Mouse (Mus musculus) kidney, adult 2 months (tissue): ENCODE measurements around the gene Gm11032. TPM values are rescaled to one million over a fixed set of nuclear protein-coding genes. Genes with fewer than 3 reads are reported as not detected.

Source experiments
- DNase-seq: peaks from one replicate; pipeline ENCODE4 v3.0.0; 2021
- H3K27ac ChIP-seq: fragments of 200-500 bp; 2 replicates; pipeline ENCODE4 v1.5.1; 2012; ENCODE audit warnings: low read depth, low read length, control low read depth, inconsistent platforms; ENCODE audit not compliant: insufficient read depth
- H3K27me3 ChIP-seq: fragments of 200-500 bp; replicated peaks from 2 replicates; pipeline ENCODE4 v1.6.1; 2012; ENCODE audit warnings: mild to moderate bottlenecking, moderate library complexity, low read length, inconsistent platforms; ENCODE audit not compliant: control insufficient read depth, insufficient read depth
- H3K36me3 ChIP-seq: fragments of 200-500 bp; 2 replicates; pipeline ENCODE4 v1.6.1; 2012; ENCODE audit warnings: mild to moderate bottlenecking, moderate library complexity, low read length, inconsistent platforms; ENCODE audit not compliant: control insufficient read depth, insufficient read depth
- H3K4me1 ChIP-seq: fragments of 200-500 bp; 2 replicates; pipeline ENCODE4 v1.6.1; 2011; ENCODE audit warnings: low read length; ENCODE audit not compliant: control insufficient read depth, insufficient read depth
- H3K4me3 ChIP-seq: fragments of 200-500 bp; 2 replicates; pipeline ENCODE4 v1.5.1; 2011; ENCODE audit warnings: mild to moderate bottlenecking, low read depth, low read length, control low read depth; ENCODE audit not compliant: insufficient read depth
- CTCF ChIP-seq: fragments of 200-500 bp; conservative IDR thresholded peaks from 2 replicates; pipeline ENCODE4 v1.5.1; 2011; ENCODE audit warnings: low read depth, mild to moderate bottlenecking, control low read depth, low read length, moderate library complexity, mixed read lengths; ENCODE audit not compliant: insufficient read depth, insufficient read length
- POLR2A ChIP-seq: fragments of 200-500 bp; IDR thresholded peaks from one replicate; pipeline ENCODE4 v1.6.1; 2011; ENCODE audit warnings: low read depth, low read length, control low read depth
- WGBS: fragments of 180-500 bp; shearing (Covaris S2); methylation state at CpG from one replicate; pipeline ENCODE4 v1.1.7; 2018; 5-methylcytosine and 5-hydroxymethylcytosine counted together
- polyA plus RNA-seq: library from polyadenylated mRNA; depleted of rRNA; stranded (reverse); fragments of >200 nt; gene quantifications from 2 replicates; pipeline ENCODE4 v1.2.3, GENCODE M21; 2012

The Gm11032 gene
- polyA plus RNA-seq, 1 experiment, result not detected

DNA sequence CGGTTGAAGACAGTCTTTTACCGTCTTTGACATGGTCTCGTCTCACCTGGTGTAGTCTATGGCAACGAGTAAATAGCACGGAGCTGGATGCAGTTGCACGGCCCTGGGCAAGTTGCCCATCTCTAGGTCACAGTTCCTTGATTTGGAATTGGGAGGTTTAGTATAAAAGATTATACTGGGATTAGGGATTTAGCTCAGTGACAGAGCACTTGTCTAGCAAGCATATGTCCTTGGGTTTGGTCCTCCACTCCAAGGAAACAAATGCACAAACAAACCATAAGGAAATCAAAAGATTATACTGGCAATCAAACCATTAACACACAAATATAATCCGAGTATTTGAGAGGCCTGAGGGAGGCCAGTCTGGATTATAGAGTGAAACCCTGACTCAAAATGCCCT, 7.8 kb downstream of the Gm11032 start:
- no peaks in the 10 kb centered on the region for H3K27me3 ChIP-seq

DNA sequence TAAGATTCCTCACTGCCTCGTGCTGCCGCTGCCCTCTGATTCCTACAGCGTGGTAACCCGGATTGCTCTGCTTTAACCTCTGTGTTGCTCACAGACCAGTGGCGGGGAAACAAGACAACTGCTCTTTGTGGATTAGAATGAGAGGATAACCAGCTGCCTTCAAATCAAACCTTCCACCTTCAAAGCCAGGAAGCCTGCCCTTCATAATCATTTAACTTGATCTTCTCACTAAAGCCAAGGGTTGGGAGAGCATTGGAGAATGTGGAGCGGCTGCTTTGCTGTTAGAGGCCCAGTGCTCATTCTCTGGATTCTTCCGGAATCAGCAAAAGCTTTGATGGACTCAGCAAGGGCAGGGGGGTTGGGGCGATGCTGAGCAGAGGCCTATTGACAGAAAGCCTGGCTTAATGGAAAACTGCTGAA, 10.0 kb downstream of the Gm11032 start:
- Histone ChIP-seq H3K27ac (peak overlapping the region; percentile 13; the same call in 1 of the 2 replicates), H3K4me1 (peaks cover 13% of the 10 kb centered on the region), H3K36me3 (no peaks in the 10 kb centered on the region), H3K4me3 (no peak overlapping the region), H3K27me3 (no peaks in the 10 kb centered on the region)
- DNase-seq, result peak; percentile 65
- no peak for TF ChIP-seq CTCF
- no peak for TF ChIP-seq POLR2A
- WGBS, result 32% methylated on average over 8 of the region's 8 CpGs

More for the DNA sequence above, 7.8 kb downstream of the Gm11032 start:
- no peaks in the 10 kb centered on the region for H3K36me3 ChIP-seq
- WGBS, result 58% methylated on average over 7 of the region's 7 CpGs
- no peak for DNase-seq
- no peak overlapping the region for H3K4me3 ChIP-seq
- no peak for TF ChIP-seq POLR2A
- TF ChIP-seq CTCF, result no peak
- peaks cover 13% of the 10 kb centered on the region for H3K4me1 ChIP-seq
- H3K27ac ChIP-seq, result no peak overlapping the region

DNA sequence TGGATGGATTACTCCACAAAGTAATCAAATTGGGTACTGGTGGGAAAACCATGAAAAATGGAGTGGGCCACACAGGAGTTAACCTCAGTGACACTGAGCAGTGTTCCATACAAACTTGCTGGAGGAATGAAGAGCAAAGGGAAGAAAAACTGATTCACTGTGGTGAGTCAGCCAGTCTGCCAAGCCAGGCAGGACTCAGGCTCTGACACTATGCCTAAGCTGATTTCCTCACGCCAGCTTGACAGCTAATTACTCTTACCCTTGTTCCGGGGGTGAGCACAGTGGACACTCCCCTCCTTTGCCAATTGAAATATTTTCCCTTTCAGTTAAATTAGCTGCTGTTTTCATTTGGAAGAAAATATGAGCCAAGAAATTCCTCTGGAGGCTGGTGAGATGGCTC, 13.6 kb downstream of the Gm11032 start:
- TF ChIP-seq POLR2A, result no peak
- no peak for TF ChIP-seq CTCF
- WGBS, result 52% methylated on average over 2 of the region's 2 CpGs
- Histone ChIP-seq H3K27me3 (no peaks in the 10 kb centered on the region), H3K27ac (no peak overlapping the region), H3K4me3 (no peak overlapping the region), H3K4me1 (peaks cover 18% of the 10 kb centered on the region), H3K36me3 (no peaks in the 10 kb centered on the region)
- no peak for DNase-seq

GRCm38 (mm10) chr11:4634395-4634794, 14.5 kb downstream of the Gm11032 start:
- H3K27ac ChIP-seq, result no peak overlapping the region
- H3K36me3 ChIP-seq, result no peaks in the 10 kb centered on the region
- DNase-seq, result no peak
- no peak overlapping the region for H3K4me3 ChIP-seq
- H3K4me1 ChIP-seq, result peaks cover 20% of the 10 kb centered on the region
- H3K27me3 ChIP-seq, result no peaks in the 10 kb centered on the region
- TF ChIP-seq POLR2A (no peak), CTCF (no peak)
- WGBS, result 59% methylated on average over 5 of the region's 5 CpGs

GRCm38 (mm10) chr11:4636782-4637342, 17.0 kb downstream of the Gm11032 start:
- Histone ChIP-seq H3K36me3 (no peaks in the 10 kb centered on the region), H3K4me1 (peaks cover 7% of the 10 kb centered on the region; the same call in 1 of the 2 replicates), H3K4me3 (no peak overlapping the region), H3K27me3 (no peaks in the 10 kb centered on the region), H3K27ac (peak overlapping the region; percentile 88)
- TF ChIP-seq CTCF, result no peak
- TF ChIP-seq POLR2A, result no peak
- WGBS, result 42% methylated on average over 5 of the region's 5 CpGs
- no peak for DNase-seq

DNA sequence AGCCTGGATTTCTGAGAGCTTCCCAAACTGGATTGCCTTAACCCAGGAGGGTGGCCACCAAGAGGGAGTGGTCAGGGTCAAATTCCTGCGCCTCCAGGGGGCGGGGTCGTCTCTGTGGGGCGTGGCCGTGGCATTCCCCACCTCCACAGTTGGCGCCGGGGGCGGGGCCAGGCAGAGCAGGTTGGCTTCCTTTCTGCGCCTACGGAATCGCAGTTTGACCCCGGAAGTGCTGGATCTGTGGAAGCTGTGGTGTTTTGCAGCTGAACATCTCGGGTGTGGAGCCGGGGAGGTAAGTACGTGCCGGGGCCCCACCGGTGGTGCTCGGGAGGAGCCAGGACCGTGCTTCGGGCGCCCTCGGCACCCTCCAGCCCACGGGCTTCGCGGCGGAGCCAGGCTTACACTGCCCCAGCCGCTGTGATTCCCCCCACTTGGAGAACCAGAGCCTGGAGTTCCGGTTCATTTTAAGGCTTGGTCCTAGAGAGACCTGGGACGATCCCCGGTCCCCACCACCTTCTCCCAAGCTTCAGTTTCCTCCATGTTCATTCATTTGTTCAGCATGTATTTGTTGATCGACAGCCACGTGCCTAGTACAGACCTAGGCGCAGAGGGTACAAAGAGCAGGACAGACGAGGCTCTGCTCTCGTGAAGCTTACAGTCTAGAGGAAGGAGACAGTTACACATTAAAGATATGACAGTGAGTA, 17.8 kb downstream of the Gm11032 start, which contains the start of gene Ascc2:
Gene Ascc2, plus strand, starts transcription at position 214 of the 701 bp plus-strand sequence.
- Histone ChIP-seq H3K27me3 (no peaks in the 10 kb centered on the region), H3K36me3 (no peaks in the 10 kb centered on the region), H3K4me1 (peaks cover 7% of the 10 kb centered on the region; the same call in 1 of the 2 replicates), H3K4me3 (peak within 1 kb of the TSS; percentile 88), H3K27ac (peak within 1 kb of the TSS; percentile 88)
- peak; percentile 99 for DNase-seq
- TF ChIP-seq CTCF (no peak), POLR2A (no peak)
- under 1% methylated on average over 35 of the region's 35 CpGs for WGBS

DNA sequence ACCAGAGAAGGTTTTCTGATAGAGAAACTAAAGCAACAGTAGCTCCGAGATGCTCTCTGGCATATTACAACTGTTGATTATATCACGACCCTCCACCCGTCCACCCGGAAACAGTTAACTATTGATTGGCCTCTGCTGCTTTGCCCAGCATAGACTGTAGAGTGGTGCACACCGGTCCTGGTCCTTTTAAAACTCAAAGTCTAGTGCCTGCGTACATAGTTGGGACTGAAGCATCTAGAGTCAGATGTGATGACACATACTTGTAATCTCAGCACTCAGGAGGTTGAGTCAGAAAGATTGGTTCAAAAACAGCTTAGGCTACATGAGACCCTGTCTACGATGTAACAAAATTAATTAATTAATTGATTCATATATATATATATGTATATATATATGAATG, 18.4 kb downstream of the Gm11032 start:
- 17% methylated on average over 7 of the region's 7 CpGs for WGBS
- DNase-seq, result no peak
- Histone ChIP-seq H3K36me3 (no peaks in the 10 kb centered on the region), H3K4me3 (peak overlapping the region; percentile 88), H3K27me3 (no peaks in the 10 kb centered on the region), H3K4me1 (peaks cover 7% of the 10 kb centered on the region; the same call in 1 of the 2 replicates), H3K27ac (no peak overlapping the region)
- no peak for TF ChIP-seq POLR2A
- TF ChIP-seq CTCF, result no peak

DNA sequence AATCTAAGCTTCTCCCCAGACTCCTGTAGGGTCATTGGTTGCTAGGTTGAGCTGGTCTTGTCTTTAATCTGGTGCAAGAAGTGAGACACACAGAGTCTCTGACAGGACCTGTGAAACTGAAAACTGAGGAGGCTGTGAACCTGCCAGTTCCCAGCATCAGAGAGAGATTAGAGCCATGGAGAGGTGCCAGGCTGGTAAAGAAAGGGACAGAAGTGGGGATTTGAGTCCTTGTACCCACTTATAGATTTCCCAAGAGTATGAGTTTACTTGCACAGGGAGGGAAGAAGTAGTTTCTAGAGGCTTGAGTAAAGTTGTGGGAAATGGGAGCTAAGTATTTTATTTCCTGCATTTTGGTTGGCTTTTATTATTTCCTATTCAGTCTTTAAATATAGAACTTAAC, 21.3 kb downstream of the Gm11032 start:
- Histone ChIP-seq H3K27ac (no peak overlapping the region), H3K36me3 (no peaks in the 10 kb centered on the region), H3K4me1 (peaks cover 7% of the 10 kb centered on the region; the same call in 1 of the 2 replicates), H3K4me3 (no peak overlapping the region), H3K27me3 (no peaks in the 10 kb centered on the region)
- TF ChIP-seq CTCF (no peak), POLR2A (no peak)
- no peak for DNase-seq
